ENCODE assay signal across 8 mouse cellular contexts in the genomic region with DNA sequence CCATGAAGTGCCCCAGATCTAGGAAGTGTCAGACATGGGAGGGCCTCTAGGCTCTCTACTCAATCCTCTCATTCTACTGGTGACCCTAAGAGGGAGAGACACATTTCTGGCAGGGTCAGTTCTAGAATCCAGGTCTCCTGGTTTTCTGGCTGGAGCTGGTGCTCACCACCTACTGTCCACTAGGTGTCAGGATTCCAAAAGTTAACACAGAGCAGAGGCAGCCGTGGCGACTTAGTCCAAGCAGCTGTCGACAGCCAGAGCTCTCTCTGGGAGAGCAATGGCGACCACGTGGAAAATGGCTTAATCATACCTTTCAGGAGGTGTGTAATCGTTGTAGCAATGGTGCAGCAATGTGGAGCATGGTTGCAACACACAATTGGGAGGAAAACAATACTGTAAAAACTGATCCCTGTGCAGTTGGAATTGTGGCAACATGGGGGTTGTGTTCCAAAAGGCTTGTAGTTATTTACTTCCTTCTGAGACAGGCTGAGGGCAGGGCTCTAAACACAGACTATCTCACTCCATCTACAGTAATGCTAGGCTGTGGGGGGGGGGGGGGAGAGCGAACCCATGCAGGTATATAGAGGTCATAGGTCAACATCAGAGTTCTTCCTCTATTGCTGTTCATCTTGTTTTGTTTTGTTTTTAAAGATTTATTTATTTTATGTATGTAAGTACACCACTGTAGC. TPM values are rescaled to one million over a fixed set of nuclear protein-coding genes. Genes with fewer than 3 reads are reported as not detected.
A peak's percentile ranks its signal among the peaks of the same experiment; 100 is the strongest.
DNase-seq lines count a peak whose midpoint lies in the region; ATAC-seq lines count a peak whose summit lies in the region.

No protein-coding gene starts in this region.

- H3K27ac ChIP-seq in embryonic facial prominence, embryonic 11.5 days (replicated peaks; ENCODE audit: low read depth, low read length): no peak overlapping the region
- no peak overlapping the region for H3K27ac ChIP-seq in limb, embryonic 10.5 days
- no peak overlapping the region for H3K27ac ChIP-seq in midbrain, embryonic 11.5 days (ENCODE audit: low read depth, low read length)

- no peak overlapping the region for H3K4me3 ChIP-seq in embryonic facial prominence, embryonic 11.5 days (ENCODE audit: low read depth, low read length)
- no peak overlapping the region for H3K4me3 ChIP-seq in limb, embryonic 10.5 days
- no peak overlapping the region for H3K4me3 ChIP-seq in midbrain, embryonic 11.5 days (ENCODE audit: low read depth, low read length)

- H3K4me1 ChIP-seq in embryonic facial prominence, embryonic 11.5 days (ENCODE audit: control insufficient read depth, insufficient read depth, low read length): no peaks in the 10 kb centered on the region
- peaks cover 12% of the 10 kb centered on the region; the same call in 1 of the 2 replicates for H3K4me1 ChIP-seq in limb, embryonic 10.5 days
- peaks cover 8% of the 10 kb centered on the region for H3K4me1 ChIP-seq in midbrain, embryonic 11.5 days (ENCODE audit: control insufficient read depth, insufficient read depth, low read length)

- no peaks in the 10 kb centered on the region for H3K36me3 ChIP-seq in embryonic facial prominence, embryonic 11.5 days (replicated peaks; ENCODE audit: control insufficient read depth, insufficient read depth, low read depth, low read length)
- no peaks in the 10 kb centered on the region for H3K36me3 ChIP-seq in limb, embryonic 10.5 days
- no peaks in the 10 kb centered on the region for H3K36me3 ChIP-seq in midbrain, embryonic 11.5 days (ENCODE audit: control insufficient read depth, insufficient read depth, low read length)

- DNase-seq in 3134 (ENCODE audit: extremely low read depth, insufficient read length, low spot score): peak; percentile 28
- peak; percentile 67 for DNase-seq in adrenal gland, postnatal 10 days
- peak; percentile 87 for DNase-seq in embryonic facial prominence, embryonic 11.5 days (ENCODE audit: low spot score)
- DNase-seq in gonadal fat pad, adult 2 months (ENCODE audit: low read depth): peak; percentile 45
- DNase-seq in kidney, adult 11 months: peak; percentile 65
- peak; percentile 67 for DNase-seq in limb, embryonic 10.5 days (ENCODE audit: low spot score)
- DNase-seq in midbrain, embryonic 11.5 days (ENCODE audit: low spot score, missing footprints): peak; percentile 90
- peak; percentile 47 to 52 for DNase-seq in right cerebral cortex, postnatal 36 days (ENCODE audit: low spot score in 2 of 2)

- H3K27me3 ChIP-seq in embryonic facial prominence, embryonic 11.5 days (ENCODE audit: control insufficient read depth, insufficient read depth, low read length): no peaks in the 10 kb centered on the region
- H3K27me3 ChIP-seq in limb, embryonic 10.5 days (ENCODE audit: low read depth, poor library complexity, severe bottlenecking): no peaks in the 10 kb centered on the region
- no peaks in the 10 kb centered on the region for H3K27me3 ChIP-seq in midbrain, embryonic 11.5 days (ENCODE audit: control insufficient read depth, insufficient read depth, low read length)

- H3K9ac ChIP-seq in embryonic facial prominence, embryonic 11.5 days (replicated peaks; ENCODE audit: low read length): no peak overlapping the region
- no peak overlapping the region for H3K9ac ChIP-seq in midbrain, embryonic 11.5 days (ENCODE audit: low read length)

- no peaks in the 10 kb centered on the region for H3K9me3 ChIP-seq in embryonic facial prominence, embryonic 11.5 days (replicated peaks; ENCODE audit: control insufficient read depth, low read length)
- no peaks in the 10 kb centered on the region for H3K9me3 ChIP-seq in limb, embryonic 10.5 days (replicated peaks)
- H3K9me3 ChIP-seq in midbrain, embryonic 11.5 days (ENCODE audit: control insufficient read depth, low read length): no peaks in the 10 kb centered on the region

- ATAC-seq in embryonic facial prominence, embryonic 11.5 days (replicated peaks; ENCODE audit: insufficient number of reproducible peaks, low FRiP score, low TSS enrichment, low read depth): peak; percentile 73
- ATAC-seq in midbrain, embryonic 11.5 days (ENCODE audit: low FRiP score): peak; percentile 79; the same call in 1 of the 2 replicates

- WGBS in embryonic facial prominence, embryonic 11.5 days: 11% methylated on average over 7 of the region's 7 CpGs
- WGBS in limb, embryonic 10.5 days: 11% methylated on average over 7 of the region's 7 CpGs
- 9% methylated on average over 7 of the region's 7 CpGs for WGBS in midbrain, embryonic 11.5 days

- no peak overlapping the region for H3K4me2 ChIP-seq in embryonic facial prominence, embryonic 11.5 days (ENCODE audit: low read depth, low read length)
- no peak overlapping the region for H3K4me2 ChIP-seq in midbrain, embryonic 11.5 days

RNA-seq across cellular contexts. Expression of a gene that starts 19.5 kb away (rescaled TPM):
- under 1 TPM in 1 of 2 experiments, not detected in 1; 0.21 TPM for total RNA-seq in adrenal gland, postnatal 10 days (2021)
- polyA plus RNA-seq in embryonic facial prominence, embryonic 11.5 days (2014; fragmentation: Nextera tagmentation; extraction: Ambion mirVana): 6.3 and 6.4 TPM in 2 replicates
- 1.6 and 2.2 TPM in 2 replicates for polyA plus RNA-seq in gonadal fat pad, adult 2 months (2012; rRNA removed)
- 5.0 and 5.4 TPM in 2 replicates for polyA plus RNA-seq in limb, embryonic 10.5 days (2016; fragmentation: Nextera tagmentation; extraction: Ambion mirVana)
- 4.2 and 5.3 TPM in 2 replicates for polyA plus RNA-seq in midbrain, embryonic 11.5 days (2014; fragmentation: Nextera tagmentation; extraction: Ambion mirVana)

RNA-seq across cellular contexts. Expression of a gene that starts 28.4 kb away (rescaled TPM):
- total RNA-seq in adrenal gland, postnatal 10 days (2021): not detected
- polyA plus RNA-seq in embryonic facial prominence, embryonic 11.5 days (2014; fragmentation: Nextera tagmentation; extraction: Ambion mirVana): not detected in 2 replicates
- 0.20 and 0.39 TPM in 2 replicates for polyA plus RNA-seq in gonadal fat pad, adult 2 months (2012; rRNA removed)
- polyA plus RNA-seq in limb, embryonic 10.5 days (2016; fragmentation: Nextera tagmentation; extraction: Ambion mirVana): not detected in 2 replicates
- polyA plus RNA-seq in midbrain, embryonic 11.5 days (2014; fragmentation: Nextera tagmentation; extraction: Ambion mirVana): not detected in 2 replicates

RNA-seq across cellular contexts. Expression of a gene that starts 41.3 kb away (rescaled TPM):
- total RNA-seq in adrenal gland, postnatal 10 days (2021): 10 to 100 TPM; 13.3 to 16.8 TPM
- polyA plus RNA-seq in embryonic facial prominence, embryonic 11.5 days (2014; fragmentation: Nextera tagmentation; extraction: Ambion mirVana): 1.2 TPM in 2 replicates
- polyA plus RNA-seq in gonadal fat pad, adult 2 months (2012; rRNA removed): 15.5 and 21.2 TPM in 2 replicates
- 2.5 and 4.1 TPM in 2 replicates for polyA plus RNA-seq in limb, embryonic 10.5 days (2016; fragmentation: Nextera tagmentation; extraction: Ambion mirVana)
- polyA plus RNA-seq in midbrain, embryonic 11.5 days (2014; fragmentation: Nextera tagmentation; extraction: Ambion mirVana): 1.3 and 1.4 TPM in 2 replicates

Comparison
In these comparisons a context has a peak if more than half of its experiments do, and no peak if none do; other contexts are left out.
1. DNase-seq: peak in every context shown above with its lines; median percentile 90 in midbrain, embryonic 11.5 days; 87 in embryonic facial prominence, embryonic 11.5 days; 67 in adrenal gland, postnatal 10 days; 67 in limb, embryonic 10.5 days; 65 in kidney, adult 11 months; 50 in right cerebral cortex, postnatal 36 days; 45 in gonadal fat pad, adult 2 months; 28 in 3134.